Mouse (Mus musculus) hindbrain, postnatal 0 days (tissue): ENCODE results near the gene Cckbr. TPM values are rescaled to one million over a fixed set of nuclear protein-coding genes. Genes with fewer than 3 reads are reported as not detected.

ENCODE experiments used
- ATAC-seq: fragments of 200-750 bp; cut with Nextera tagmentation; 2 replicates; pipeline ENCODE4 v1.8.0; 2017; ENCODE audit warnings: mild to moderate bottlenecking, moderate TSS enrichment, moderate library complexity
- DNase-seq: peaks from one replicate; pipeline ENCODE4 v3.0.0-alpha.2; 2015; ENCODE audit warnings: low spot score
- H3K27ac ChIP-seq: fragments of 300-500 bp; sonication (generic); 2 replicates; pipeline ENCODE4 v1.5.1; 2014; ENCODE audit warnings: mild to moderate bottlenecking
- H3K27me3 ChIP-seq: fragments of 300-500 bp; sonication (generic); 2 replicates; pipeline ENCODE4 v1.6.1; 2014; ENCODE audit warnings: low read length, mixed read lengths; ENCODE audit not compliant: insufficient read depth
- H3K36me3 ChIP-seq: fragments of 300-500 bp; sonication (generic); 2 replicates; pipeline ENCODE4 v1.6.1; 2014; ENCODE audit warnings: low read length, mixed read lengths; ENCODE audit not compliant: insufficient read depth
- H3K4me1 ChIP-seq: fragments of 300-500 bp; sonication (generic); 2 replicates; pipeline ENCODE4 v1.6.1; 2014; ENCODE audit warnings: antibody characterized with exemption, low read length, mixed read lengths; ENCODE audit not compliant: insufficient read depth
- H3K4me2 ChIP-seq: fragments of 300-500 bp; sonication (generic); 2 replicates; pipeline ENCODE4 v1.6.1; 2014; ENCODE audit warnings: low read depth, mild to moderate bottlenecking, low read length, moderate library complexity, mixed read lengths
- H3K4me3 ChIP-seq: fragments of 300-500 bp; sonication (generic); 2 replicates; pipeline ENCODE4 v1.5.1; 2014; ENCODE audit warnings: low read length
- H3K9ac ChIP-seq: fragments of 300-500 bp; sonication (generic); replicated peaks from 2 replicates; pipeline ENCODE4 v1.6.1; 2014; ENCODE audit warnings: mild to moderate bottlenecking, low read length, moderate library complexity, mixed read lengths
- H3K9me3 ChIP-seq: fragments of 300-500 bp; sonication (generic); 2 replicates; pipeline ENCODE4 v1.6.1; 2016; ENCODE audit warnings: low read length, mixed read lengths
- CTCF ChIP-seq: IDR thresholded peaks from 2 replicates; pipeline ENCODE4 v1.5.1; 2016; ENCODE audit warnings: antibody characterized with exemption, control low read depth, low read depth
- WGBS: fragments of 180-500 bp; shearing (Covaris S2); extraction: QIAGEN DNeasy Blood & Tissue Kit; methylation state at CpG from one replicate; pipeline ENCODE4 v1.1.7; 2014; 5-methylcytosine and 5-hydroxymethylcytosine counted together
- polyA plus RNA-seq: library from polyadenylated mRNA; unstranded; fragments of >200 nt; fragmentation: Nextera tagmentation; extraction: Ambion mirVana; gene quantifications from 2 replicates; pipeline ENCODE4 v1.2.1, GENCODE M21; 2015
- total RNA-seq: library from RNA; depleted of rRNA; stranded (reverse); fragments of >200 nt; gene quantifications from 2 replicates; pipeline ENCODE4 v1.2.3, GENCODE M21; 2014

Cckbr gene
- total and polyA plus RNA-seq, 2 experiments from 2014 or later = 5.3 to 14.2 TPM

DNA sequence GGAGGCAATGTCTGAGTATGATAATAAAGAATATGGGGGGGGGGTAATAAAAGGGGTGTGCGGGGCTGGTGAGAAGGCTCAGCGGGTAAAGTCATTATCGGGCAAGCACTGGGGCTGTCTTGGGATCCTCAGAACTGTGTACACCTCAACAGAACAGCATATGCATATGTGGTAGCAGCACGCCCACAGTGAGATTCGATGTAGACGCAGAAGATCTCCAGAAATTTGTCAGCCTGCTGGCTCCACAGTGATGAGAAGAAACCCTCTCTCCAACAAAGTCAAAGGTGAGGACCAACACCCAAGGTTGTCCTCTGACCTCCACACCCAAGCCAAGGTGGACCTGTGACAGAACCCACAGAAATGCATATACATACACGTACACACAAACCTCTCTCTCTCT, 9.0 kb upstream of the Cckbr start:
- Histone ChIP-seq H3K4me2 (no peak overlapping the region), H3K27ac (no peak overlapping the region), H3K9me3 (no peaks in the 10 kb centered on the region), H3K4me1 (no peaks in the 10 kb centered on the region), H3K36me3 (no peaks in the 10 kb centered on the region), H3K9ac (no peak overlapping the region), H3K27me3 (no peaks in the 10 kb centered on the region), H3K4me3 (no peak overlapping the region)
- WGBS = 92% methylated on average over 7 of the region's 7 CpGs
- ATAC-seq = no peak
- DNase-seq = no peak
- no peak for TF ChIP-seq CTCF

DNA sequence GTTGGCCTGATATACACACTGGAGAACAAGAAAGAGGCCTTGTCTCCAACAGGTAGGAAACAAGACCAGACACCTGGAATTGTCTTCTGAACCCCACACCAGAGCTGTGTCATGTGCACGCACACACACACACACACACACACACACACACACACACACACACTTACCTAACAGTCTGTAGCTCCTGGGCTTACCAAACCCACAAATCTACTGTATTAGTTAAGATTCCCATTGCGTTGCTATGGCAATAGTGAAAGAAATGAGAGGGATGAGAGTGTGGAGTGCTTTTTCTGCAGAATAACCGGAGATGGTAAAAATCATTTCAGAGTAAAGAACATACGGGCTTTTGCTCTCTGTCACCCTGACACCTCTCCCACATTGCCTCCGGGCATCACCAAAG, 7.4 kb upstream of the Cckbr start:
- Histone ChIP-seq H3K9me3 (no peaks in the 10 kb centered on the region), H3K4me1 (no peaks in the 10 kb centered on the region), H3K4me2 (no peak overlapping the region), H3K4me3 (no peak overlapping the region), H3K36me3 (no peaks in the 10 kb centered on the region), H3K9ac (no peak overlapping the region), H3K27me3 (no peaks in the 10 kb centered on the region), H3K27ac (no peak overlapping the region)
- WGBS = 65% methylated on average over 5 of the region's 5 CpGs
- TF ChIP-seq CTCF = no peak
- no peak for DNase-seq
- peak; percentile 27; the same call in 1 of the 2 replicates for ATAC-seq

DNA sequence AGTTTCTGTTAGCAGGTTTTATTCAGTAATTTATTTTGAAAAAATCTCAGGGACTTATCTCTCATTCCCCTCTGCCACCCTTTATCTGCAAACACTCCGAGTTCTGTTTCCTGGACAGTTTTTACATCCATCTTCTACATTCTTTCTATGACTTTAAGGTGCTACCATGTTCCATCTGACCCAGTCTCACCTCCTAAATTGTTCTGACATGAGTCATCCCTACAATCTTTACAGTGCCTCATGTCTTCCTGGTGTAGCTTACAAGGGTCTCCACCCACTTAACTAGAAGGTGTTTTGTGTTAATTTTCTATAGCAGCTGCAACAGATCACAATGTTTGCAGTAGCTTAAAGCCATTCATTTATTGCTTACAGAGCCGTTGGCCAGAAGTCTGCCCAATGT, 4.6 kb upstream of the Cckbr start:
- H3K4me3 ChIP-seq = no peak overlapping the region
- TF ChIP-seq CTCF = no peak

DNA sequence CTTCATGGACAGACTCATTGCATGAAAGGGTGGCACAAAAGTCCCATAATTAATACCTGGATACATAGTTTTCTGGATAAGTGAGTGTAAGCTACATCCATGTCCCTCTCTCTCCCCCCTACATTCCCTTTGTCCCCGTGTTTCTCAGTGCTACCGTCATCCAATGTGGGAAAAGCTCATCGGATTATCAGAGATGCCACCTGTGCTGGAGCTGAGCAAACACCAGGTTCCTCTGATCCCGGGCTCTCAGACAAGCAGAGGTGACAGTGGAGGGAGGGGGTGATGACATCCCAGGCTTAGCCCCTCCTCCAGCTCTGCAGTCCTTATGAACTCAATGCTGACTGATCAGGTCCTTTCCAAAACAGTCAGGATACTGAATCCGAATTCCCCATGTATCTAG, 1.2 kb upstream of the Cckbr start:
- WGBS = 37% methylated on average over 5 of the region's 5 CpGs
- no peaks in the 10 kb centered on the region; the same call in 1 of the 2 replicates for H3K4me1 ChIP-seq
- no peaks in the 10 kb centered on the region for H3K9me3 ChIP-seq
- no peak overlapping the region for H3K4me3 ChIP-seq
- H3K4me2 ChIP-seq = no peak overlapping the region
- ATAC-seq (no peak), DNase-seq (no peak)
- no peaks in the 10 kb centered on the region for H3K36me3 ChIP-seq
- H3K9ac ChIP-seq = no peak overlapping the region
- TF ChIP-seq CTCF = no peak
- H3K27me3 ChIP-seq = 0 out of 2 replicates have a peak, but pooled peaks cover 4% of the 10 kb centered on the region
- no peak overlapping the region for H3K27ac ChIP-seq

More for the DNA sequence above, 4.6 kb upstream of the Cckbr start:
- Histone ChIP-seq H3K4me2 (no peak overlapping the region), H3K27me3 (no peaks in the 10 kb centered on the region), H3K27ac (no peak overlapping the region), H3K9me3 (no peaks in the 10 kb centered on the region), H3K4me1 (no peaks in the 10 kb centered on the region; the same call in 1 of the 2 replicates), H3K36me3 (no peaks in the 10 kb centered on the region), H3K9ac (no peak overlapping the region)
- WGBS = 60% methylated on average over 2 of the region's 2 CpGs
- no peak for ATAC-seq
- no peak for DNase-seq

DNA sequence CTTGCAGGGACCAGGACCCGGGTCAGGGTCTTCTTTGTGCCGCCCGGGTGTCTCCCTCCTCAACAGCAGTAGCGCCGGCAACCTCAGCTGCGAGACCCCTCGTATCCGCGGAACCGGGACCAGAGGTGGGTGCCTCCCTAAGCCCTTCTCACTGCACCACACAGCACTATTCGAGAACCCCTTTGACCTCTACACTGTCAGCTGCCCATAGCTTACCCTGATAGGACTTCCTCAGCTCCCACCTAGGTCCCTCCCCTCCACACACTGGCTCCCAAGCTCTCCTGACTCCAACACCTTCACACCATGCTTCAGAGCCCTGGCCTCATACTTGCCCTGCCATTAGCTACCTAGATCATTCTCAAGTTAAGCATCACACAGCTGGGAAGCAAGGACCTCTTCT, 520 bp downstream of the Cckbr start:
- WGBS = 2% methylated on average over 11 of the region's 11 CpGs
- Histone ChIP-seq H3K27ac (no peak overlapping the region), H3K4me2 (peak overlapping the region; percentile 91), H3K9ac (peak overlapping the region; percentile 63), H3K4me3 (peak overlapping the region; percentile 59), H3K36me3 (no peaks in the 10 kb centered on the region), H3K4me1 (no peaks in the 10 kb centered on the region; the same call in 1 of the 2 replicates), H3K27me3 (0 out of 2 replicates have a peak, but pooled peaks cover 4% of the 10 kb centered on the region), H3K9me3 (no peaks in the 10 kb centered on the region)
- ATAC-seq = peak; percentile 71
- TF ChIP-seq CTCF = no peak
- DNase-seq = no peak

DNA sequence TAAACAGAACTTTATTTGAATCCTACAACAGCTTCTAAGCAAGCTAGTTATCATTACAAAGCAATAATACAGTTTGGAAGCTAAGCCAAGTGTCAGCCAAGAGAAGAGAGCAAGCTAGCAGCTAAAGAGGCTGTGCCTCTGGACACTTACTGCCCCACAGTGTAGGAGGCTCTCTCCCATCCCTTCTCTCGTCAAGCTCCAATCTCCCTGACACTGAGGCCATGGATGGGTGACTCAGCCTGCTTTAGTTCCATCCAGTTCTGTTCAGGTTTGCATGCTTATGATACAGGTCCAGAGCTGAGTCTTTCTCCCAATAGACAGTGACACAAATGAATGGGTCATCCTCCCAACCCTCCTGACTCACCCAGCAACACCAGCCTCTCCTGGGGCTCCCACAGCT, 6.5 kb downstream of the Cckbr start:
- no peak overlapping the region for H3K27ac ChIP-seq
- no peaks in the 10 kb centered on the region for H3K36me3 ChIP-seq
- DNase-seq = no peak
- no peak overlapping the region for H3K4me2 ChIP-seq
- 40% methylated on average over 1 of the region's 1 CpGs for WGBS
- no peak overlapping the region for H3K9ac ChIP-seq
- ATAC-seq = no peak
- H3K27me3 ChIP-seq = 0 out of 2 replicates have a peak, but pooled peaks cover 1% of the 10 kb centered on the region
- H3K9me3 ChIP-seq = no peaks in the 10 kb centered on the region
- H3K4me3 ChIP-seq = no peak overlapping the region
- H3K4me1 ChIP-seq = no peaks in the 10 kb centered on the region
- no peak for TF ChIP-seq CTCF

DNA sequence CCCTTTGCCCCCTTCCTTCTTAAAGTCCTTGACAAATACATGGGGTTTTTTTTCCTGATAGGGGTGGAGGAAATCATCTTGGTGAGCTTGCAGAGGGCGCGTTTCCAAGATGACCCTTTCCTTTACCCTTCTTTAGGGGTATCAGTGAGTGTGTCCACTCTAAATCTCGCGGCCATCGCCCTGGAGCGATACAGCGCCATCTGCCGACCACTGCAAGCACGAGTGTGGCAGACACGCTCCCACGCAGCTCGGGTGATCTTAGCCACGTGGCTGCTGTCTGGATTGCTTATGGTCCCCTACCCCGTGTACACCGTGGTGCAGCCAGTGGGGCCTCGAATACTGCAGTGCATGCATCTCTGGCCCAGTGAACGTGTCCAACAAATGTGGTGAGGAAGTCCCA, 8.3 kb downstream of the Cckbr start:
- no peaks in the 10 kb centered on the region for H3K36me3 ChIP-seq
- H3K4me2 ChIP-seq = no peak overlapping the region
- H3K4me3 ChIP-seq = no peak overlapping the region
- ATAC-seq (no peak), DNase-seq (no peak)
- no peaks in the 10 kb centered on the region for H3K4me1 ChIP-seq
- 91% methylated on average over 17 of the region's 17 CpGs for WGBS
- H3K27ac ChIP-seq = no peak overlapping the region
- H3K9ac ChIP-seq = no peak overlapping the region
- no peaks in the 10 kb centered on the region for H3K9me3 ChIP-seq
- H3K27me3 ChIP-seq = no peaks in the 10 kb centered on the region
- TF ChIP-seq CTCF = no peak
